Mouse (Mus musculus): Measurements from ENCODE around the gene Nxpe5. TPM values are rescaled to one million over a fixed set of nuclear protein-coding genes. Genes with fewer than 3 reads are reported as not detected.
A peak's percentile ranks its signal among the peaks of the same experiment; 100 is the strongest.

Gene Nxpe5
- total RNA-seq (2014; rRNA removed) (not detected in 2 replicates), polyA plus RNA-seq (2015; fragmentation: Nextera tagmentation; extraction: Ambion mirVana) (not detected in 2 replicates)

GRCm38 (mm10) chr5:138225700-138226099, at the start of gene Nxpe5:
Gene Nxpe5 (plus strand): TSS chr5:138225898.
- no peak within 1 kb of the TSS for H3K27ac ChIP-seq (ENCODE audit: low read depth, low read length)
- no peaks in the 10 kb centered on the region for H3K9me3 ChIP-seq (ENCODE audit: low read length)
- no peak for ATAC-seq
- no peak within 1 kb of the TSS for H3K4me3 ChIP-seq (ENCODE audit: low read depth, low read length)
- DNase-seq: no peak
- no peak within 1 kb of the TSS for H3K9ac ChIP-seq
- no peak within 1 kb of the TSS for H3K4me2 ChIP-seq (ENCODE audit: low read depth)
- WGBS: 50% methylated on average over 2 of the region's 2 CpGs
- no peaks in the 10 kb centered on the region for H3K27me3 ChIP-seq (ENCODE audit: insufficient read depth, low read length)
- TF ChIP-seq CTCF (IDR thresholded peaks at IDR 0.05; ENCODE audit: low read depth): no peak
- no peaks in the 10 kb centered on the region for H3K4me1 ChIP-seq (ENCODE audit: insufficient read depth)
- no peaks in the 10 kb centered on the region for H3K36me3 ChIP-seq (ENCODE audit: insufficient read depth)

GRCm38 (mm10) chr5:138186950-138187638, 38.6 kb upstream of the Nxpe5 start, which contains the start of the genes Taf6 and Cnpy4:
Gene Taf6 (minus strand): TSS chr5:138187451.
Gene Cnpy4 (plus strand): TSS chr5:138187485.
- peak within 1 kb of the TSS; percentile 73 for H3K27ac ChIP-seq (ENCODE audit: low read depth, low read length)
- DNase-seq: peak; percentile 95
- no peaks in the 10 kb centered on the region for H3K27me3 ChIP-seq (ENCODE audit: insufficient read depth, low read length)
- peak within 1 kb of the TSS; percentile 73 for H3K4me3 ChIP-seq (ENCODE audit: low read depth, low read length)
- no peak for TF ChIP-seq CTCF (IDR thresholded peaks at IDR 0.05; ENCODE audit: low read depth)
- H3K9me3 ChIP-seq (ENCODE audit: low read length): no peaks in the 10 kb centered on the region
- peak within 1 kb of the TSS; percentile 77 for H3K4me2 ChIP-seq (ENCODE audit: low read depth)
- H3K36me3 ChIP-seq (ENCODE audit: insufficient read depth): peaks cover 23% of the 10 kb centered on the region
- ATAC-seq: peak; percentile 90
- peaks cover 15% of the 10 kb centered on the region for H3K4me1 ChIP-seq (ENCODE audit: insufficient read depth)
- peak within 1 kb of the TSS; percentile 70 for H3K9ac ChIP-seq
- WGBS: under 1% methylated on average over 31 of the region's 31 CpGs

GRCm38 (mm10) chr5:138187661-138188306, 37.9 kb upstream of the Nxpe5 start:
- DNase-seq: peak; percentile 88
- TF ChIP-seq CTCF (IDR thresholded peaks at IDR 0.05; ENCODE audit: low read depth): no peak
- peak overlapping the region; percentile 73 for H3K27ac ChIP-seq (ENCODE audit: low read depth, low read length)
- H3K36me3 ChIP-seq (ENCODE audit: insufficient read depth): peaks cover 18% of the 10 kb centered on the region
- peak overlapping the region; percentile 70 for H3K9ac ChIP-seq
- peaks cover 15% of the 10 kb centered on the region for H3K4me1 ChIP-seq (ENCODE audit: insufficient read depth)
- WGBS: 2% methylated on average over 10 of the region's 10 CpGs
- H3K27me3 ChIP-seq (ENCODE audit: insufficient read depth, low read length): no peaks in the 10 kb centered on the region
- H3K4me3 ChIP-seq (ENCODE audit: low read depth, low read length): peak overlapping the region; percentile 73
- peak overlapping the region; percentile 77 for H3K4me2 ChIP-seq (ENCODE audit: low read depth)
- peak; percentile 94 for ATAC-seq
- no peaks in the 10 kb centered on the region for H3K9me3 ChIP-seq (ENCODE audit: low read length)

- Histone ChIP-seq H3K4me1 (ENCODE audit: insufficient read depth) (0 out of 2 replicates have a peak, but pooled peaks cover 5% of the 10 kb centered on the region), H3K27ac (ENCODE audit: low read depth, low read length) (peak within 1 kb of the TSS; percentile 88), H3K27me3 (ENCODE audit: insufficient read depth, low read length) (no peaks in the 10 kb centered on the region), H3K9me3 (ENCODE audit: low read length) (no peaks in the 10 kb centered on the region), H3K36me3 (ENCODE audit: insufficient read depth) (peaks cover 5% of the 10 kb centered on the region), H3K4me2 (ENCODE audit: low read depth) (peak within 1 kb of the TSS; percentile 96), H3K9ac (peak within 1 kb of the TSS; percentile 93), H3K4me3 (ENCODE audit: low read depth, low read length) (peak within 1 kb of the TSS; percentile 75)
- no peak; the same call in 1 of the 2 replicates for TF ChIP-seq CTCF (IDR thresholded peaks at IDR 0.05; ENCODE audit: low read depth)
- 8% methylated on average over 53 of the region's 54 CpGs for WGBS
- DNase-seq: peak; percentile 90
- ATAC-seq: peak; percentile 84
Observed at GRCm38 (mm10) chr5:138193771-138194727, 31.6 kb upstream of the Nxpe5 start, which contains the start of gene Mblac1. Gene Mblac1 (plus strand): TSS chr5:138194314.

- DNase-seq: peak; percentile 59
- Histone ChIP-seq H3K9ac (peak overlapping the region; percentile 93), H3K36me3 (ENCODE audit: insufficient read depth) (peaks cover 5% of the 10 kb centered on the region), H3K27ac (ENCODE audit: low read depth, low read length) (peak overlapping the region; percentile 88), H3K4me2 (ENCODE audit: low read depth) (peak overlapping the region; percentile 96), H3K27me3 (ENCODE audit: insufficient read depth, low read length) (no peaks in the 10 kb centered on the region), H3K9me3 (ENCODE audit: low read length) (no peaks in the 10 kb centered on the region), H3K4me3 (ENCODE audit: low read depth, low read length) (peak overlapping the region; percentile 75), H3K4me1 (ENCODE audit: insufficient read depth) (0 out of 2 replicates have a peak, but pooled peaks cover 5% of the 10 kb centered on the region)
- WGBS: under 1% methylated on average over 29 of the region's 29 CpGs
- peak; percentile 51 for ATAC-seq
- TF ChIP-seq CTCF (IDR thresholded peaks at IDR 0.05; ENCODE audit: low read depth): no peak
Observed at GRCm38 (mm10) chr5:138194755-138195345, 30.8 kb upstream of the Nxpe5 start.

- Histone ChIP-seq H3K4me3 (ENCODE audit: low read depth, low read length) (peak overlapping the region; percentile 75), H3K4me2 (ENCODE audit: low read depth) (peak overlapping the region; percentile 96), H3K4me1 (ENCODE audit: insufficient read depth) (0 out of 2 replicates have a peak, but pooled peaks cover 5% of the 10 kb centered on the region), H3K9me3 (ENCODE audit: low read length) (no peaks in the 10 kb centered on the region), H3K9ac (peak overlapping the region; percentile 93), H3K27me3 (ENCODE audit: insufficient read depth, low read length) (no peaks in the 10 kb centered on the region), H3K36me3 (ENCODE audit: insufficient read depth) (no peaks in the 10 kb centered on the region; the same call in none of the 2 replicates), H3K27ac (ENCODE audit: low read depth, low read length) (peak overlapping the region; percentile 88; the same call in 1 of the 2 replicates)
- TF ChIP-seq CTCF (IDR thresholded peaks at IDR 0.05; ENCODE audit: low read depth): no peak
- DNase-seq: peak; percentile 9
- WGBS: 67% methylated on average over 7 of the region's 7 CpGs
- ATAC-seq: no peak
Observed at GRCm38 (mm10) chr5:138195463-138195862, 30.2 kb upstream of the Nxpe5 start.

Measured in forebrain, postnatal 0 days (tissue).